Mouse (Mus musculus) heart, postnatal 0 days (tissue): ENCODE results near the gene Dgkb.

ENCODE experiments used
- CTCF ChIP-seq: IDR thresholded peaks from 2 replicates; pipeline ENCODE4 v1.5.1; 2016; ENCODE audit warnings: antibody characterized with exemption, control low read depth, low read depth
- EP300 ChIP-seq: IDR thresholded peaks from 2 replicates; pipeline ENCODE4 v1.6.1; 2016; ENCODE audit warnings: antibody characterized with exemption, low read depth

GRCm38 (mm10) chr12:38497229-38497628, 679.7 kb downstream of the Dgkb start:
- TF ChIP-seq CTCF (no peak), EP300 (no peak)
